Comparison of ENCODE assay signal across 9 mouse cellular contexts in genomic region chr7:118595228-118595627, GRCm38 (mm10). TPM values are rescaled to one million over a fixed set of nuclear protein-coding genes. Genes with fewer than 3 reads are reported as not detected.
DNase-seq lines count a peak whose midpoint lies in the region; ATAC-seq and TF ChIP-seq lines count a peak whose summit lies in the region.
"Had no signal": no experiment of that assay in that cellular context is flagged by ENCODE, and none has a peak within 500 bp of the region (broad histone marks: within the 10 kb centered on the region; RNA-seq: fewer than 3 reads in every experiment).

No protein-coding gene starts in this region.

- no peak overlapping the region for H3K9ac ChIP-seq in forebrain, embryonic 16.5 days (replicated peaks; ENCODE audit: low read depth, low read length)

- DNase-seq in cerebellum, adult 11-12 months, result peak; percentile 84
- DNase-seq in heart, postnatal 25 days (ENCODE audit: low spot score), result peak; percentile 64
- DNase-seq in layer of hippocampus, adult 18-20 months (ENCODE audit: low spot score in 2 of 2), result peak; percentile 82 to 95
- peak; percentile 87 to 93 for DNase-seq in lung, adult 18-20 months
- peak; percentile 96 for DNase-seq in thymus, postnatal 0 days (ENCODE audit: low spot score)

- H3K4me3 ChIP-seq in E14TG2a.4 (replicated peaks; ENCODE audit: low read length), result peak overlapping the region; percentile 72
- H3K4me3 ChIP-seq in forebrain, embryonic 16.5 days (replicated peaks; ENCODE audit: low read length), result no peak overlapping the region
- H3K4me3 ChIP-seq: erythroblast, embryonic 14.5 days had no signal

- 0% methylated on average over 14 of the region's 14 CpGs for WGBS in forebrain, embryonic 16.5 days

- H3K4me2 ChIP-seq in forebrain, embryonic 16.5 days (ENCODE audit: low read length), result peak overlapping the region; percentile 21

- TF ChIP-seq CTCF in E14TG2a.4 (conservative IDR thresholded peaks at IDR 0.05; ENCODE audit: low read length), result peak; percentile 95

- no peaks in the 10 kb centered on the region for H3K9me3 ChIP-seq in E14TG2a.4 (ENCODE audit: low read length)
- H3K9me3 ChIP-seq in forebrain, embryonic 16.5 days (ENCODE audit: control insufficient read depth, low read length), result no peaks in the 10 kb centered on the region

- intact Hi-C loops in heart, postnatal 25 days (cut with DNase I), result loop anchor here (2.0 to 10.0 kb wide), 2 partner anchors 94 to 400 kb away; partner anchors contain the start of gene Gprc5b

- H3K36me3 ChIP-seq in E14TG2a.4 (ENCODE audit: insufficient read depth, low read length), result no peaks in the 10 kb centered on the region
- H3K36me3 ChIP-seq in forebrain, embryonic 16.5 days (ENCODE audit: control insufficient read depth, insufficient read depth), result no peaks in the 10 kb centered on the region

- peaks cover 63% of the 10 kb centered on the region for H3K4me1 ChIP-seq in E14TG2a.4 (replicated peaks; ENCODE audit: low read depth, low read length)
- peaks cover 46% of the 10 kb centered on the region for H3K4me1 ChIP-seq in forebrain, embryonic 16.5 days (replicated peaks; ENCODE audit: control insufficient read depth, insufficient read depth, low read length)

- 0 out of 2 replicates have a peak, but pooled peaks have one; percentile 4 for ATAC-seq in forebrain, embryonic 16.5 days
- ATAC-seq in neutrophil, adult 5-6 weeks (ENCODE audit: extremely low read depth, insufficient number of reproducible peaks, low FRiP score, poor library complexity, severe bottlenecking), result peak; percentile 74; the same call in 1 of the 2 replicates

- no peak overlapping the region for H3K27ac ChIP-seq in forebrain, embryonic 16.5 days (ENCODE audit: low read length)

- H3K27me3 ChIP-seq in E14TG2a.4 (ENCODE audit: insufficient read depth, low read length), result peaks cover 29% of the 10 kb centered on the region
- H3K27me3 ChIP-seq in forebrain, embryonic 16.5 days (replicated peaks; ENCODE audit: control insufficient read depth, insufficient read depth, low read length), result no peaks in the 10 kb centered on the region

RNA-seq across cellular contexts. Expression of gene Tmc5, which starts 1.9 kb away (rescaled TPM):
- 0.16 and 0.24 TPM in 2 replicates for polyA plus RNA-seq in forebrain, embryonic 16.5 days (2015; fragmentation: Nextera tagmentation; extraction: Ambion mirVana)
- under 1 TPM; 0.14 to 0.26 TPM for total RNA-seq in heart, postnatal 25 days (2021)
- total RNA-seq in layer of hippocampus, adult 18-20 months (2021), result under 1 TPM; 0.38 to 0.40 TPM
- not detected in 2 replicates for total RNA-seq in neutrophil, adult 5-6 weeks (2017)
- 2.0 and 2.2 TPM in 2 replicates for polyA plus RNA-seq in thymus, postnatal 0 days (2015; fragmentation: Nextera tagmentation; extraction: Ambion mirVana)
- polyA plus RNA-seq: erythroblast, embryonic 14.5 days had no signal

RNA-seq across cellular contexts. Expression of gene Tmc7, which starts 10.7 kb away (rescaled TPM):
- 8.5 and 9.7 TPM in 2 replicates for polyA plus RNA-seq in forebrain, embryonic 16.5 days (2015; fragmentation: Nextera tagmentation; extraction: Ambion mirVana)
- 1 to 10 TPM; 6.5 to 6.7 TPM for total RNA-seq in heart, postnatal 25 days (2021)
- 10 to 100 TPM; 15.5 to 15.6 TPM for total RNA-seq in layer of hippocampus, adult 18-20 months (2021)
- 0.74 and 1.5 TPM in 2 replicates for total RNA-seq in neutrophil, adult 5-6 weeks (2017)
- 0.75 and 0.78 TPM in 2 replicates for polyA plus RNA-seq in thymus, postnatal 0 days (2015; fragmentation: Nextera tagmentation; extraction: Ambion mirVana)
- polyA plus RNA-seq: erythroblast, embryonic 14.5 days had no signal
